Mouse (Mus musculus): Measurements from ENCODE around the gene Snx6.

GRCm38 (mm10) chr12:54839815-54840214, 44.3 kb upstream of the Snx6 start:
- TF ChIP-seq CTCF (IDR thresholded peaks at IDR 0.05; ENCODE audit: extremely low read depth, insufficient read depth, insufficient read length, insufficient replicate concordance) (no peak), POLR2A (IDR thresholded peaks at IDR 0.05; ENCODE audit: low read depth, low read length) (no peak)

Data from spleen, adult 2 months (tissue).